9 mouse cellular contexts compared by ENCODE assay signal in genomic region chr3:134237113-134237805, GRCm38 (mm10). TPM values are rescaled to one million over a fixed set of nuclear protein-coding genes. Genes with fewer than 3 reads are reported as not detected.
DNase-seq lines count a peak whose midpoint lies in the region; ATAC-seq lines count a peak whose summit lies in the region.
"Had no signal": no experiment of that assay in that cellular context is flagged by ENCODE, and none has a peak within 500 bp of the region (broad histone marks: within the 10 kb centered on the region; RNA-seq: fewer than 3 reads in every experiment).

No protein-coding gene starts in this region.

- no peaks in the 10 kb centered on the region for H3K9me3 ChIP-seq in heart, embryonic 15.5 days (replicated peaks)
- H3K9me3 ChIP-seq in embryonic facial prominence, embryonic 11.5 days (replicated peaks; ENCODE audit: control insufficient read depth, low read length) = no peaks in the 10 kb centered on the region
- H3K9me3 ChIP-seq in intestine, embryonic 14.5 days (ENCODE audit: control insufficient read depth, low read length) = no peaks in the 10 kb centered on the region
- no peaks in the 10 kb centered on the region for H3K9me3 ChIP-seq in neural tube, embryonic 14.5 days (ENCODE audit: control insufficient read depth, low read length)

- peak overlapping the region; percentile 65 for H3K4me3 ChIP-seq in heart, embryonic 15.5 days
- H3K4me3 ChIP-seq in embryonic facial prominence, embryonic 11.5 days (ENCODE audit: low read depth, low read length) = peak overlapping the region; percentile 45
- H3K4me3 ChIP-seq in intestine, embryonic 14.5 days (ENCODE audit: low read depth, low read length) = peak overlapping the region; percentile 52
- peak overlapping the region; percentile 70 for H3K4me3 ChIP-seq in neural tube, embryonic 14.5 days (ENCODE audit: low read depth, low read length)

- no peaks in the 10 kb centered on the region for H3K27me3 ChIP-seq in heart, embryonic 15.5 days
- no peaks in the 10 kb centered on the region for H3K27me3 ChIP-seq in embryonic facial prominence, embryonic 11.5 days (ENCODE audit: control insufficient read depth, insufficient read depth, low read length)
- no peaks in the 10 kb centered on the region for H3K27me3 ChIP-seq in intestine, embryonic 14.5 days (replicated peaks; ENCODE audit: control insufficient read depth, insufficient read depth, low read length)
- no peaks in the 10 kb centered on the region for H3K27me3 ChIP-seq in neural tube, embryonic 14.5 days (ENCODE audit: control insufficient read depth, insufficient read depth, low read length)

- H3K9ac ChIP-seq in heart, embryonic 15.5 days = no peak overlapping the region; the same call in 1 of the 2 replicates
- peak overlapping the region; percentile 34 for H3K9ac ChIP-seq in embryonic facial prominence, embryonic 11.5 days (replicated peaks; ENCODE audit: low read length)
- no peak overlapping the region; the same call in 1 of the 2 replicates for H3K9ac ChIP-seq in intestine, embryonic 14.5 days (ENCODE audit: low read length)
- peak overlapping the region; percentile 90 for H3K9ac ChIP-seq in neural tube, embryonic 14.5 days (replicated peaks; ENCODE audit: low read depth, low read length)

- H3K4me2 ChIP-seq in heart, embryonic 15.5 days = peak overlapping the region; percentile 76
- H3K4me2 ChIP-seq in embryonic facial prominence, embryonic 11.5 days (ENCODE audit: low read depth, low read length) = peak overlapping the region; percentile 50; the same call in 1 of the 2 replicates
- H3K4me2 ChIP-seq in intestine, embryonic 14.5 days (ENCODE audit: low read length) = peak overlapping the region; percentile 77
- H3K4me2 ChIP-seq in neural tube, embryonic 14.5 days (ENCODE audit: low read depth, low read length) = peak overlapping the region; percentile 88

- 59% methylated on average over 3 of the region's 3 CpGs for WGBS in heart, embryonic 15.5 days
- WGBS in embryonic facial prominence, embryonic 11.5 days = 22% methylated on average over 3 of the region's 3 CpGs
- 61% methylated on average over 3 of the region's 3 CpGs for WGBS in intestine, embryonic 14.5 days
- 15% methylated on average over 3 of the region's 3 CpGs for WGBS in neural tube, embryonic 14.5 days

- H3K36me3 ChIP-seq in heart, embryonic 15.5 days = no peaks in the 10 kb centered on the region
- H3K36me3 ChIP-seq in embryonic facial prominence, embryonic 11.5 days (replicated peaks; ENCODE audit: control insufficient read depth, insufficient read depth, low read depth, low read length) = no peaks in the 10 kb centered on the region
- no peaks in the 10 kb centered on the region for H3K36me3 ChIP-seq in intestine, embryonic 14.5 days (ENCODE audit: control insufficient read depth, insufficient read depth, low read length)
- no peaks in the 10 kb centered on the region for H3K36me3 ChIP-seq in neural tube, embryonic 14.5 days (ENCODE audit: control insufficient read depth, insufficient read depth, low read length)

- intact Hi-C loops in heart, postnatal 36 days (cut with DNase I) = loop anchor here (5.0 kb wide), 1 partner anchor 35 kb away; no protein-coding TSS in a partner anchor

- no peak for ATAC-seq in heart, embryonic 15.5 days (replicated peaks; ENCODE audit: insufficient number of reproducible peaks, insufficient read depth, low FRiP score, low read depth)
- ATAC-seq in embryonic facial prominence, embryonic 11.5 days (replicated peaks; ENCODE audit: insufficient number of reproducible peaks, low FRiP score, low TSS enrichment, low read depth) = no peak
- ATAC-seq in intestine, embryonic 14.5 days (replicated peaks; ENCODE audit: low FRiP score, low TSS enrichment, low read depth) = no peak
- no peak for ATAC-seq in neural tube, embryonic 14.5 days (ENCODE audit: low read depth)
- no peak for ATAC-seq in frontal cortex, adult (ENCODE audit: low TSS enrichment)
- ATAC-seq in erythroblast, adult 5-6 weeks (replicated peaks; ENCODE audit: low FRiP score, poor library complexity, severe bottlenecking) = no peak

- DNase-seq in heart, postnatal 36 days = no peak
- DNase-seq in embryonic facial prominence, embryonic 11.5 days (ENCODE audit: low spot score) = peak; percentile 11
- no peak for DNase-seq in intestine, embryonic 14.5 days (ENCODE audit: low spot score)
- DNase-seq in ovary, adult 18-20 months (ENCODE audit: low spot score) = no peak
- DNase-seq: right cerebral cortex, postnatal 4 days had no signal

- peaks cover 16% of the 10 kb centered on the region for H3K4me1 ChIP-seq in heart, embryonic 15.5 days (replicated peaks)
- no peaks in the 10 kb centered on the region for H3K4me1 ChIP-seq in embryonic facial prominence, embryonic 11.5 days (ENCODE audit: control insufficient read depth, insufficient read depth, low read length)
- H3K4me1 ChIP-seq in intestine, embryonic 14.5 days (replicated peaks; ENCODE audit: control insufficient read depth, insufficient read depth, low read length) = peaks cover 10% of the 10 kb centered on the region; the same call in 1 of the 2 replicates
- peaks cover 13% of the 10 kb centered on the region for H3K4me1 ChIP-seq in neural tube, embryonic 14.5 days (ENCODE audit: control insufficient read depth, insufficient read depth, low read length)

- no peak overlapping the region for H3K27ac ChIP-seq in heart, embryonic 15.5 days
- H3K27ac ChIP-seq in embryonic facial prominence, embryonic 11.5 days (replicated peaks; ENCODE audit: low read depth, low read length) = peak overlapping the region; percentile 79
- 0 out of 2 replicates have a peak overlapping the region, but pooled peaks have one; percentile 79 for H3K27ac ChIP-seq in intestine, embryonic 14.5 days (ENCODE audit: low read depth)
- peak overlapping the region; percentile 89 for H3K27ac ChIP-seq in neural tube, embryonic 14.5 days (ENCODE audit: low read depth, low read length)

RNA-seq across cellular contexts. Expression of gene Cxxc4, which starts 1.0 kb away (rescaled TPM):
- 2.6 and 3.8 TPM in 2 replicates for polyA plus RNA-seq in heart, embryonic 15.5 days (2015; fragmentation: Nextera tagmentation; extraction: Ambion mirVana)
- total RNA-seq in heart, postnatal 36 days (2021) = 1 to 10 TPM; 2.2 to 2.5 TPM
- 9.8 and 10.7 TPM in 2 replicates for polyA plus RNA-seq in embryonic facial prominence, embryonic 11.5 days (2014; fragmentation: Nextera tagmentation; extraction: Ambion mirVana)
- 3.7 and 4.3 TPM in 2 replicates for polyA plus RNA-seq in intestine, embryonic 14.5 days (2014; fragmentation: Nextera tagmentation; extraction: Ambion mirVana)
- 41.5 and 43.9 TPM in 2 replicates for polyA plus RNA-seq in neural tube, embryonic 14.5 days (2014; fragmentation: Nextera tagmentation; extraction: Ambion mirVana)
- total RNA-seq in erythroblast, adult 5-6 weeks (2015; ENCODE audit: low replicate concordance) = not detected in 2 replicates
- not detected in 2 replicates for total RNA-seq in erythroblast, adult 5-6 weeks (2017; ENCODE audit: low replicate concordance)

Comparison
In these comparisons a context has a peak if more than half of its experiments do, and no peak if none do; other contexts are left out.
1. H3K9ac ChIP-seq: peak in embryonic facial prominence, embryonic 11.5 days (single experiment) and neural tube, embryonic 14.5 days (single experiment); none in heart, embryonic 15.5 days (single experiment) and intestine, embryonic 14.5 days (single experiment).
2. Peak in every context shown above with its lines, with median percentiles within 50 percentile points of each other: H3K4me2 ChIP-seq and H3K4me3 ChIP-seq.